Mouse (Mus musculus) small intestine, adult 2 months (tissue): Measurements from ENCODE around the gene Gm8369. TPM values are rescaled to one million over a fixed set of nuclear protein-coding genes. Genes with fewer than 3 reads are reported as not detected.
A peak's percentile ranks its signal among the peaks of the same experiment; 100 is the strongest.
"Not testable (repeated sequence)": the region's sequence is repeated elsewhere in the genome, so short reads cannot be mapped to it uniquely, and the experiment has no call there.

ENCODE experiments used
- H3K27ac ChIP-seq: fragments of 200-500 bp; 2 replicates; pipeline ENCODE4 v1.5.1; 2012; ENCODE audit warnings: low read depth, low read length, control low read depth, inconsistent platforms; ENCODE audit not compliant: insufficient read depth
- H3K27me3 ChIP-seq: fragments of 200-500 bp; 2 replicates; pipeline ENCODE4 v1.6.1; 2012; ENCODE audit warnings: mild to moderate bottlenecking, moderate library complexity, low read length, inconsistent platforms; ENCODE audit not compliant: control insufficient read depth, insufficient read depth
- H3K36me3 ChIP-seq: fragments of 200-500 bp; 2 replicates; pipeline ENCODE4 v1.6.1; 2012; ENCODE audit warnings: mild to moderate bottlenecking, low read length, control low read depth, inconsistent platforms; ENCODE audit not compliant: control insufficient read depth, insufficient read depth
- H3K4me1 ChIP-seq: fragments of 200-500 bp; 2 replicates; pipeline ENCODE4 v1.6.1; 2012; ENCODE audit warnings: low read length, inconsistent platforms, mixed read lengths; ENCODE audit not compliant: control insufficient read depth, insufficient read depth, insufficient read length
- H3K4me3 ChIP-seq: fragments of 200-500 bp; 2 replicates; pipeline ENCODE4 v1.5.1; 2012; ENCODE audit warnings: low read depth, mild to moderate bottlenecking, control low read depth, inconsistent platforms, low read length, moderate library complexity
- CTCF ChIP-seq: fragments of 200-500 bp; IDR thresholded peaks from 2 replicates; pipeline ENCODE4 v1.5.1; 2012; ENCODE audit warnings: low read depth, mild to moderate bottlenecking, control low read depth, inconsistent platforms, low read length, moderate library complexity, mixed read lengths; ENCODE audit not compliant: insufficient replicate concordance, insufficient read length; ENCODE audit errors: extremely low read depth
- POLR2A ChIP-seq: fragments of 200-500 bp; IDR thresholded peaks from 2 replicates; pipeline ENCODE4 v1.6.1; 2012; ENCODE audit warnings: low read depth, mild to moderate bottlenecking, control low read depth, inconsistent platforms, low read length, moderate library complexity
- WGBS: fragments of 180-500 bp; shearing (Covaris S2); methylation state at CpG from one replicate; pipeline ENCODE4 v1.1.7; 2018; 5-methylcytosine and 5-hydroxymethylcytosine counted together
- polyA plus RNA-seq: library from polyadenylated mRNA; depleted of rRNA; stranded (reverse); fragments of >200 nt; gene quantifications from 2 replicates; pipeline ENCODE4 v1.2.3, GENCODE M21; 2012; rRNA removed

Gene Gm8369
- polyA plus RNA-seq: 0.28 and 0.82 TPM in 2 replicates

GRCm38 (mm10) chr19:11485746-11486145, at the start of gene Gm8369:
Gene Gm8369 (plus strand): TSS chr19:11485938.
- Histone ChIP-seq H3K27me3 (no peaks in the 10 kb centered on the region), H3K36me3 (no peaks in the 10 kb centered on the region), H3K27ac (peak within 1 kb of the TSS; percentile 73), H3K4me3 (no peak within 1 kb of the TSS), H3K4me1 (no peaks in the 10 kb centered on the region)
- 58% methylated on average over 2 of the region's 2 CpGs for WGBS
- TF ChIP-seq CTCF (no peak), POLR2A (no peak)

GRCm38 (mm10) chr19:11443338-11443737, 42.4 kb upstream of the Gm8369 start, which contains the start of gene Ms4a4b:
Gene Ms4a4b (plus strand): TSS chr19:11443553.
- Histone ChIP-seq H3K4me1 (no peaks in the 10 kb centered on the region), H3K36me3 (no peaks in the 10 kb centered on the region), H3K27me3 (no peaks in the 10 kb centered on the region), H3K4me3 (no peak within 1 kb of the TSS), H3K27ac (no peak within 1 kb of the TSS)
- no peak for TF ChIP-seq CTCF
- TF ChIP-seq POLR2A: no peak

- TF ChIP-seq CTCF (no peak), POLR2A (no peak)
- Histone ChIP-seq H3K4me3 (no peak overlapping the region), H3K27me3 (no peaks in the 10 kb centered on the region), H3K36me3 (no peaks in the 10 kb centered on the region), H3K27ac (no peak overlapping the region), H3K4me1 (no peaks in the 10 kb centered on the region)
- WGBS: 78% methylated on average over 5 of the region's 5 CpGs
These were observed 41.8 kb upstream of the Gm8369 start for GRCm38 (mm10) chr19:11443964-11444363.

GRCm38 (mm10) chr19:11447238-11447637, 38.5 kb upstream of the Gm8369 start:
- TF ChIP-seq POLR2A: no peak
- no peak for TF ChIP-seq CTCF
- Histone ChIP-seq H3K4me1 (no peaks in the 10 kb centered on the region), H3K27me3 (no peaks in the 10 kb centered on the region), H3K36me3 (no peaks in the 10 kb centered on the region), H3K4me3 (no peak overlapping the region), H3K27ac (peak overlapping the region; percentile 41)
- 72% methylated on average over 2 of the region's 2 CpGs for WGBS

- WGBS: 21% methylated on average over 4 of the region's 4 CpGs
- H3K4me3 ChIP-seq, H3K36me3 ChIP-seq, H3K4me1 ChIP-seq, H3K27ac ChIP-seq, H3K27me3 ChIP-seq: not testable (repeated sequence)
These were observed 26.7 kb upstream of the Gm8369 start for GRCm38 (mm10) chr19:11459041-11459440.

- H3K36me3 ChIP-seq, H3K4me1 ChIP-seq, H3K27ac ChIP-seq, H3K27me3 ChIP-seq, H3K4me3 ChIP-seq: not testable (repeated sequence)
- 39% methylated on average over 1 of the region's 1 CpGs for WGBS
These were observed 20.9 kb upstream of the Gm8369 start for GRCm38 (mm10) chr19:11464795-11465194.

- Histone ChIP-seq H3K4me1 (0 out of 2 replicates have a peak, but pooled peaks cover 1% of the 10 kb centered on the region), H3K27me3 (no peaks in the 10 kb centered on the region), H3K27ac (no peak overlapping the region), H3K36me3 (no peaks in the 10 kb centered on the region), H3K4me3 (no peak overlapping the region)
- no peak for TF ChIP-seq CTCF
- no peak for TF ChIP-seq POLR2A
- WGBS: 20% methylated on average over 5 of the region's 5 CpGs
These were observed 19.3 kb upstream of the Gm8369 start for GRCm38 (mm10) chr19:11466471-11466870.

GRCm38 (mm10) chr19:11468361-11468760, 17.4 kb upstream of the Gm8369 start:
- not testable (repeated sequence) for H3K4me1 ChIP-seq, H3K27ac ChIP-seq, H3K36me3 ChIP-seq, H3K4me3 ChIP-seq, H3K27me3 ChIP-seq
- 60% methylated on average over 1 of the region's 1 CpGs for WGBS

- peak within 1 kb of the TSS; percentile 29; the same call in 1 of the 2 replicates for H3K27ac ChIP-seq
These were observed 16.5 kb upstream of the Gm8369 start, which contains the start of gene Ms4a6c for GRCm38 (mm10) chr19:11469215-11469614. Gene Ms4a6c (plus strand): TSS chr19:11469366.

More at GRCm38 (mm10) chr19:11469215-11469614, 16.5 kb upstream of the Gm8369 start, which contains the start of gene Ms4a6c:
- H3K4me3 ChIP-seq, H3K27me3 ChIP-seq, H3K4me1 ChIP-seq, H3K36me3 ChIP-seq: not testable (repeated sequence)
- 71% methylated on average over 4 of the region's 4 CpGs for WGBS
